Mouse (Mus musculus): ENCODE measurements around the gene Tmco5b. TPM values are rescaled to one million over a fixed set of nuclear protein-coding genes. Genes with fewer than 3 reads are reported as not detected.
A peak's percentile ranks its signal among the peaks of the same experiment; 100 is the strongest.

Tmco5b gene
- not detected in 2 replicates for polyA plus RNA-seq (2012; ENCODE audit: insufficient read depth, insufficient read length, low replicate concordance, missing spikeins)

DNA sequence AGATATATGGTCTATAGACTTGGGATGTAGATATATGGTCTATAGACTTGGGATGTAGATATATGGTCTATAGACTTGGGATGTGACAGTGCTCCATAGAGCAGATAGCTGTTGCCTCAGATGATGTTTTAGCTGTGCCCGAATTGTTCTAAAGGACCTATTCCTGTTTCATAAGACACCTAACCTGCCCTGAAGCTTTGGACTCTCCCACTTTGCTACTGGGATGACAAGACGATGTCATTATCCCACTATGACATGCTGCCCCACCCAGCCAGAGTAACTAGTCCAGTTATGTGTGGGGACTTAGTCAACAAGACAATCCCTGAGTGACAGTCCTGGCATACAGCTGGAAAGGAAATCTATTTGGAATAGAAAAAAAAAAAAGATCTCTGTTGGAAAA, at the start of gene Tmco5b:
Tmco5b (plus strand) TSS at position 301 of the 400 bp plus-strand sequence.
- H3K4me1 ChIP-seq (ENCODE audit: control insufficient read depth, insufficient read depth, low read length), result no peaks in the 10 kb centered on the region
- TF ChIP-seq CTCF (IDR thresholded peaks at IDR 0.05; ENCODE audit: insufficient read depth, low read depth, low read length) (no peak), POLR2A (IDR thresholded peaks at IDR 0.05; ENCODE audit: insufficient read depth, low read depth, low read length) (no peak)
- H3K4me3 ChIP-seq (ENCODE audit: insufficient read depth, low read depth, low read length), result no peak within 1 kb of the TSS
- WGBS, result 93% methylated on average over 2 of the region's 2 CpGs
- no peak within 1 kb of the TSS for H3K27ac ChIP-seq (ENCODE audit: insufficient read depth, low read depth, low read length)

DNA sequence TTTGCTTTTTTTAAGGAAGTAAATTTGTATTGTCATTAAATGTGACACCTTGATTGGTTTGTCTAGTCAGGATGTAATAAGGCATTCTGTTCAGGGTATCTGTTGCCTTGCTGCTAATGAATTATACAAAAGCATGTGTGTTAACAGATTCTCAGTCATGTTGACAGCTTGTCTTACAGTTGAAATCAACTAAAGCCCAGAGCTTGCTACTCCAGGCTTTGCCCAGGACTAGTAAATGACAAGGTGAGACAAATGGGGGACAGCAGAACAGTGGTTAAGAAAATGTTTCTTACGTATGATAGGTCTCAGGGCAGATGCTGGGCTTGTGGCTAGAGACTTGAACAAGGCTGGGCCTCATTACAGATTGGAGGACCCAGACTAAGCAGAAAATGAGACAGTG, 48.5 kb upstream of the Tmco5b start:
- TF ChIP-seq POLR2A (IDR thresholded peaks at IDR 0.05; ENCODE audit: insufficient read depth, low read depth, low read length), result no peak
- no peak for TF ChIP-seq CTCF (IDR thresholded peaks at IDR 0.05; ENCODE audit: insufficient read depth, low read depth, low read length)
- no peak overlapping the region for H3K4me3 ChIP-seq (ENCODE audit: insufficient read depth, low read depth, low read length)
- 97% methylated on average over 1 of the region's 1 CpGs for WGBS
- no peak overlapping the region for H3K27ac ChIP-seq (ENCODE audit: insufficient read depth, low read depth, low read length)
- H3K4me1 ChIP-seq (ENCODE audit: control insufficient read depth, insufficient read depth, low read length), result no peaks in the 10 kb centered on the region

DNA sequence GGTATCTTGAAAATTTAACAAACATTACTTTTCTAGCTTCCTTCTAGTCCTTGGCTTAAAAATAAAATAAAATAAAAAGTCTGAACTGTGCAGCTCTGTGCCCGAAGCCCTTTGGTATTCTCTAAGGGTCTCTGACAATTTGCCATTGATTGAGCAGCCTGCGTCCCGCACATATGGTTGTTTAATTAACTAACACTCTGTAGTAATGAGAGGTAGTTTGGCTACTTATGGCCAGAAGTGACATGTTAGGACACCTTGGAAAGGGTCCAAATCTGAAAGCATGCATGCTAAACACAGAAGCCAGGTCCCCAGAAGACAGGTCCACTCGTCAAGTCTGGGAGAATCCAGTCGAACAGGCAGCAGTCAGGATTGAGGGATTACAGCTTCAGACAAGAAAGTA, 46.7 kb upstream of the Tmco5b start:
- no peaks in the 10 kb centered on the region for H3K4me1 ChIP-seq (ENCODE audit: control insufficient read depth, insufficient read depth, low read length)
- no peak overlapping the region for H3K4me3 ChIP-seq (ENCODE audit: insufficient read depth, low read depth, low read length)
- H3K27ac ChIP-seq (ENCODE audit: insufficient read depth, low read depth, low read length), result no peak overlapping the region
- 80% methylated on average over 5 of the region's 5 CpGs for WGBS
- TF ChIP-seq CTCF (IDR thresholded peaks at IDR 0.05; ENCODE audit: insufficient read depth, low read depth, low read length) (no peak), POLR2A (IDR thresholded peaks at IDR 0.05; ENCODE audit: insufficient read depth, low read depth, low read length) (no peak)

DNA sequence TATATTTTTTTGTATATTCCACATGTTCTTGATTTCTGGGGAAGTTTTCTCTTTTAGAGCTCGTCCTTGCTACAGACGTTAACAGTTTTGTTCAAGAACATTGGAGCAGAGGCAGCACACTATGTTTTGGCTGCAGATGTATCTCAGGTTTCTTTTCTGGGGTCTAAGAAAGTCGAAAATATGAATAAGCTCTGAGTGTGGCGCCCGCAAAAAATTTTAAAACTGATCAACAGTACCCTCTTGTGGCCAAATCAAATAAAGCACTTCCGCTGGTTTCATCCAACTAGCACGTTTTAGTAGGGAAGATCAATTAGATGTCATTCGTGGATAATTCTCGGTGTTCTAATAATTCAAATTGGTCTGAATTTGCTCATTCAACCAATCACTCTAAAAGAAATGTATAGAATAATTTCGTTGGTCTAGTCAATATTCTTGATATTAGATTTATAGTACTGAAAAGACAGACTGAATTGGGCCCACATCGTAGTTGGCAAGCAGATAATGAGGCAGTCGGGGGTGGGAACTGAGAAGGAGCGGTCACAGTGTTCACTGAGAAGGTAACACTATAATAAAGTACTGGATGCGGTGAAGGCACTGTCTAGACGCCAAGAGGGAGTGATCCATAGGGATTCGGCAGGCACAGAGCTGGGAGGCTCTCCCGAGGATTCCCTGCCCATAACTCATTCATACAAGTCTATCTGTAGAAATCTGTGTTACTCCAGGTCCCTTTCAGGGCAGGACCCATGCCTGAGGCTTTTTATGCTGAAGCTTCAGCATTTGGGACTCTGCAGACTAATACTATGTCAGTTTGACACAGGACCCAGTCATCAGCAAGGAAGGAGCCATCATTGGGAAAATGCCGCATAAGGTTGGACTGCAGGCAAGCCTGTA, 17.1 kb downstream of the Tmco5b start:
- H3K27ac ChIP-seq (ENCODE audit: insufficient read depth, low read depth, low read length), result no peak overlapping the region
- no peaks in the 10 kb centered on the region for H3K4me1 ChIP-seq (ENCODE audit: control insufficient read depth, insufficient read depth, low read length)
- 26% methylated on average over 18 of the region's 18 CpGs for WGBS
- H3K4me3 ChIP-seq (ENCODE audit: insufficient read depth, low read depth, low read length), result no peak overlapping the region
- TF ChIP-seq CTCF (IDR thresholded peaks at IDR 0.05; ENCODE audit: insufficient read depth, low read depth, low read length) (no peak), POLR2A (IDR thresholded peaks at IDR 0.05; ENCODE audit: insufficient read depth, low read depth, low read length) (no peak)

DNA sequence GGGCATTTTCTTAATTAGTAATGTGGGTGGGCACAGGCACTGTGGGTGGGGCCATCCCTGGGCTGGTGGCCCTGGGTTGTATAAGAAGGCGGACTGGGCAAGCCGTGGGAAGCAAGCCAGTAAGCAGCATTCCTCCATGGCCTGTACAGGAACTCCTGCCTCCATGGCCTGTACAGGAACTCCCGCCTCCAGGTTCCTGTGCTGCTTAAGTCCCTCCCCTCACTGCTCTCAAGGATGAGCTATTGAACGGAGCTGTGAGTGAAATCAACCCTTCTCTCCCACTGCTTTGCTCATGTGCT, 17.7 kb downstream of the Tmco5b start:
- Histone ChIP-seq H3K27ac (ENCODE audit: insufficient read depth, low read depth, low read length) (no peak overlapping the region), H3K4me3 (ENCODE audit: insufficient read depth, low read depth, low read length) (no peak overlapping the region)
- 74% methylated on average over 4 of the region's 4 CpGs for WGBS

DNA sequence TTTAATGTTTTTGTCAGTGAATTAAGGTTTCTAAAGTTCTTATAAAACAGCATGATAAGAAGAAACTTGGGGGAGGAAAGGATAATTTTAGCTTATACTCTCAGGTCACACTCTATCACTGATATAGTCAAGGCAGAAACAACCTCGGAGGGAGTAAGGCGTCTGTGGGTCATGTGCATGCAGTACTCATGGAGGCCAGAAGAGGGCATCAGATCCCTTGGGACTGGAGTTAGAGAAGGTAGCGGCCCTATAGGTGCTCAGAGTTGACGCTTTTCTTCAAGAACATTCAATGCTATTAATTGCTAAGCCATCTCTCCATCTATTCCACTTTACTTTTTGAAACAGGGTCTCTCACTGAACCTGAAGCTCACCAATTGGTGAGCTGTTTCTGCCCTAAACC, 19.8 kb downstream of the Tmco5b start:
- Histone ChIP-seq H3K4me3 (ENCODE audit: insufficient read depth, low read depth, low read length) (no peak overlapping the region), H3K4me1 (ENCODE audit: control insufficient read depth, insufficient read depth, low read length) (no peaks in the 10 kb centered on the region), H3K27ac (ENCODE audit: insufficient read depth, low read depth, low read length) (no peak overlapping the region)
- WGBS, result 6% methylated on average over 4 of the region's 4 CpGs
- TF ChIP-seq CTCF (IDR thresholded peaks at IDR 0.05; ENCODE audit: insufficient read depth, low read depth, low read length), result 0 out of 2 replicates have a peak, but pooled peaks have one; percentile 14
- no peak for TF ChIP-seq POLR2A (IDR thresholded peaks at IDR 0.05; ENCODE audit: insufficient read depth, low read depth, low read length)

More for the DNA sequence above, 17.7 kb downstream of the Tmco5b start:
- TF ChIP-seq POLR2A (IDR thresholded peaks at IDR 0.05; ENCODE audit: insufficient read depth, low read depth, low read length) (no peak), CTCF (IDR thresholded peaks at IDR 0.05; ENCODE audit: insufficient read depth, low read depth, low read length) (no peak)
- H3K4me1 ChIP-seq (ENCODE audit: control insufficient read depth, insufficient read depth, low read length), result no peaks in the 10 kb centered on the region

DNA sequence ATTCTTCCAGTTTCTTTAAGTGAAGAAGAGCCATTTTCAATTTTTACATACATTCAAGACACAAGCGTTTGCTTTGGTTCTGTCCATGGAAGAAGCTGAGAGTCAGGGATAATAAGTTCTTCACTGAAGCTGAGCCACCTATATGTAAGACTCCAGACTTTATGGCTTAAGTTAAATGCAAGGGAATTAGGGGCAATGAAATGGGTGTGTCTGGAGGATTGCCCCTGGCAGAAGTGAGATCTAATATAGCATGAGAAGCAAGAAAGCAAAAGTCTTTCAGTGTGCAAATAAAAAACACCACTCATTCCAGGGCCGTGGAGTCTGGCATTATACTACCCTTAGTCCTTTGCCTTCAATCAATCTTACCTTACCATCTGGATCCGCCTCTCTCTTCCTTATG, 25.7 kb downstream of the Tmco5b start:
- Histone ChIP-seq H3K4me3 (ENCODE audit: insufficient read depth, low read depth, low read length) (no peak overlapping the region), H3K27ac (ENCODE audit: insufficient read depth, low read depth, low read length) (no peak overlapping the region), H3K4me1 (ENCODE audit: control insufficient read depth, insufficient read depth, low read length) (no peaks in the 10 kb centered on the region)
- TF ChIP-seq CTCF (IDR thresholded peaks at IDR 0.05; ENCODE audit: insufficient read depth, low read depth, low read length) (no peak), POLR2A (IDR thresholded peaks at IDR 0.05; ENCODE audit: insufficient read depth, low read depth, low read length) (no peak)
- 93% methylated on average over 3 of the region's 3 CpGs for WGBS

DNA sequence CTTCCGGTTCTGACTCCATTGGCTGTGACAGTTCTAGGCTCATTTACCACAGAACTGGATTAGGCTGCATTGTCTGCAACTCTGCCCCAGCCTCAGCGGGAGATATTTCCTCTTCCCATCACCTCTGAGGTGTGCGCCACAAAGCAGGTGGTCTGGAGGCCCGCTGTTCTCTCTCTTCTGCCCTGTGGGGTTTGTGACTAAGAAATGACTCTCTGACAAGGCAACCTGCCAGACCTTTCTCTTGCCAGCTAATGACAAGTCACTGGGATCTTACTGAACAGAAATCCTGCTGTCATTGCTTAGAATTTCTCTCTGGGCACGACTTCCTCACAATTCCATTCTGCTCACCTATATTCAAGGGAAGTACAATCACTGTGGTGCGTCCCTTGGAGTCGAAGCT, 37.5 kb downstream of the Tmco5b start:
- 34% methylated on average over 7 of the region's 7 CpGs for WGBS
- 0 out of 2 replicates have a peak, but pooled peaks cover 2% of the 10 kb centered on the region for H3K4me1 ChIP-seq (ENCODE audit: control insufficient read depth, insufficient read depth, low read length)
- TF ChIP-seq CTCF (IDR thresholded peaks at IDR 0.05; ENCODE audit: insufficient read depth, low read depth, low read length) (no peak), POLR2A (IDR thresholded peaks at IDR 0.05; ENCODE audit: insufficient read depth, low read depth, low read length) (no peak)
- no peak overlapping the region for H3K27ac ChIP-seq (ENCODE audit: insufficient read depth, low read depth, low read length)
- no peak overlapping the region for H3K4me3 ChIP-seq (ENCODE audit: insufficient read depth, low read depth, low read length)

DNA sequence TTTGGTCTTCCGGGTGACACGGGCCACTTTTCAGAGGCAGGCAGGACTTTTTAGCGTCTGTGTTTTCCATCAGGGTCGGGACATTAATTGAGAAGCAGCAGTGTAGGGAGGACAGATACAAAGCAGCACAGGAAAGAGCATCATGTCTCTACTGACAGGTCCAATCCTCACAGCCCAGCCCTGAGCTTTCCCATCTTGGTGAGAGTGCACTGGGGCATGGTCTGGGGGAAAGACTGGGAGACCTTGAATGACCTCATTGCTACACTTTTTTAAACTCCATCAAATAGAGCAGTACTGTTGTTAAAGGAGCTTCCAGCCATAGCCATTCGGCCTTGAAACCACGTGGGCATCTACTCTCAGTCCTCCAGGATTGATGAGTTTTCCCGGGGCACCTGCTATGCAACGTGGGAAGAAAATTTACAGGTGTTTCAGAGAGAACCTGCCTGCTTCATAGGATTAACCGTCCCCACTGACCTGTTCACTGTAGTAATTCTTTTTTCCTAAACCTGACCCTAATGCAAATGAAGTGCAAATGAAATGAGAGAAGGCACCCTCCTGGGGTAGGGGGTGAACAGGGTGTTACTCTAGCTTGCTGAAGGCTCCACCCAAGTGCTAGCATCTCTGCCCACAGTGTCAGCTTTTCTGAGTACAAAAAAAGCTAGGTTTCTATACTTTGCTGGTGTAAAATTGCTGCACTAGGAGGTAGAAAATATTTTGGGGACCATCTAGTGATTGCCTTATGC, 48.4 kb downstream of the Tmco5b start:
- Histone ChIP-seq H3K27ac (ENCODE audit: insufficient read depth, low read depth, low read length) (no peak overlapping the region), H3K4me3 (ENCODE audit: insufficient read depth, low read depth, low read length) (no peak overlapping the region), H3K4me1 (ENCODE audit: control insufficient read depth, insufficient read depth, low read length) (no peaks in the 10 kb centered on the region)
- TF ChIP-seq CTCF (IDR thresholded peaks at IDR 0.05; ENCODE audit: insufficient read depth, low read depth, low read length), result no peak
- TF ChIP-seq POLR2A (IDR thresholded peaks at IDR 0.05; ENCODE audit: insufficient read depth, low read depth, low read length), result no peak
- whole genome bisulfite sequencing, result 64% methylated on average over 9 of the region's 9 CpGs

Data from olfactory bulb, adult 2 months (tissue).